Mouse (Mus musculus) stomach, postnatal 0 days (tissue): ENCODE measurements at regions not wholly inside any gene's neighbourhood (a gene's known extent, or its start where the extent isn't known, plus 50 kb on each side); places are given as distances from the start of the nearest gene placed in this dataset.
A peak's percentile ranks its signal among the peaks of the same experiment; 100 is the strongest.

Experiments used
- ATAC-seq: fragments of 200-750 bp; cut with Nextera tagmentation; 2 replicates; pipeline ENCODE4 v1.8.0; 2017; ENCODE audit not compliant: low FRiP score, low TSS enrichment
- DNase-seq: peaks from one replicate; pipeline ENCODE4 v3.0.0-alpha.2; 2016; ENCODE audit warnings: low spot score
- H3K27ac ChIP-seq: fragments of 300-500 bp; sonication (generic); replicated peaks from 2 replicates; pipeline ENCODE4 v1.5.1; 2014; ENCODE audit warnings: mild to moderate bottlenecking, control low read depth
- H3K27me3 ChIP-seq: fragments of 300-500 bp; sonication (generic); 2 replicates; pipeline ENCODE4 v1.6.1; 2014; ENCODE audit warnings: low read length; ENCODE audit not compliant: control insufficient read depth, insufficient read depth
- H3K36me3 ChIP-seq: fragments of 300-500 bp; sonication (generic); 2 replicates; pipeline ENCODE4 v1.6.1; 2014; ENCODE audit warnings: low read length, mixed read lengths; ENCODE audit not compliant: control insufficient read depth, insufficient read depth
- H3K4me1 ChIP-seq: fragments of 300-500 bp; sonication (generic); replicated peaks from 2 replicates; pipeline ENCODE4 v1.6.1; 2014; ENCODE audit warnings: antibody characterized with exemption; ENCODE audit not compliant: control insufficient read depth, insufficient read depth
- H3K4me2 ChIP-seq: fragments of 300-500 bp; sonication (generic); replicated peaks from 2 replicates; pipeline ENCODE4 v1.6.1; 2014; ENCODE audit warnings: low read depth, mild to moderate bottlenecking, control low read depth, moderate library complexity
- H3K4me3 ChIP-seq: fragments of 300-500 bp; sonication (generic); 2 replicates; pipeline ENCODE4 v1.5.1; 2014; ENCODE audit warnings: low read depth, low read length, control low read depth
- H3K9ac ChIP-seq: fragments of 300-500 bp; sonication (generic); 2 replicates; pipeline ENCODE4 v1.6.1; 2014; ENCODE audit warnings: mild to moderate bottlenecking, low read length, control low read depth, mixed read lengths
- H3K9me3 ChIP-seq: fragments of 300-500 bp; sonication (generic); 2 replicates; pipeline ENCODE4 v1.6.1; 2016; ENCODE audit warnings: low read length; ENCODE audit not compliant: control insufficient read depth
- CTCF ChIP-seq: IDR thresholded peaks from 2 replicates; pipeline ENCODE4 v1.5.1; 2016; ENCODE audit warnings: antibody characterized with exemption, low read depth, mild to moderate bottlenecking, moderate library complexity
- EP300 ChIP-seq: optimal IDR thresholded peaks from 2 replicates; pipeline ENCODE3; 2016; ENCODE audit warnings: antibody characterized with exemption
- WGBS: fragments of 180-500 bp; shearing (Covaris S2); extraction: QIAGEN DNeasy Blood & Tissue Kit; methylation state at CpG from one replicate; pipeline ENCODE4 v1.1.7; 2014; 5-methylcytosine and 5-hydroxymethylcytosine counted together

GRCm38 (mm10) chr8:128107041-128107440, 251.4 kb upstream of the Nrp1 start:
- TF ChIP-seq CTCF (no peak), EP300 (no peak)
- no peak overlapping the region for H3K9ac ChIP-seq
- no peak overlapping the region for H3K27ac ChIP-seq
- no peak overlapping the region for H3K4me3 ChIP-seq
- no peaks in the 10 kb centered on the region for H3K36me3 ChIP-seq
- 80% methylated on average over 7 of the region's 7 CpGs for WGBS
- DNase-seq (no peak), ATAC-seq (no peak)
- no peaks in the 10 kb centered on the region for H3K9me3 ChIP-seq
- H3K4me2 ChIP-seq = no peak overlapping the region
- H3K4me1 ChIP-seq = no peaks in the 10 kb centered on the region
- no peaks in the 10 kb centered on the region for H3K27me3 ChIP-seq

- H3K9me3 ChIP-seq = no peaks in the 10 kb centered on the region
- H3K27ac ChIP-seq = no peak overlapping the region
- ATAC-seq (no peak), DNase-seq (no peak)
- H3K4me2 ChIP-seq = no peak overlapping the region
- no peak overlapping the region for H3K4me3 ChIP-seq
- no peak overlapping the region for H3K9ac ChIP-seq
- H3K36me3 ChIP-seq = no peaks in the 10 kb centered on the region
- TF ChIP-seq EP300 = no peak
- no peak for TF ChIP-seq CTCF
- H3K4me1 ChIP-seq = no peaks in the 10 kb centered on the region
- H3K27me3 ChIP-seq = no peaks in the 10 kb centered on the region
- 73% methylated on average over 3 of the region's 3 CpGs for WGBS
These were observed 249.4 kb upstream of the Nrp1 start for GRCm38 (mm10) chr8:128109036-128109435.

- H3K36me3 ChIP-seq = no peaks in the 10 kb centered on the region
- no peaks in the 10 kb centered on the region for H3K4me1 ChIP-seq
- no peaks in the 10 kb centered on the region for H3K9me3 ChIP-seq
- no peak overlapping the region for H3K27ac ChIP-seq
- no peaks in the 10 kb centered on the region for H3K27me3 ChIP-seq
- TF ChIP-seq EP300 (no peak), CTCF (no peak)
- H3K4me3 ChIP-seq = no peak overlapping the region
- WGBS = 83% methylated on average over 3 of the region's 3 CpGs
- no peak for DNase-seq
- ATAC-seq = no peak
- no peak overlapping the region for H3K9ac ChIP-seq
- no peak overlapping the region for H3K4me2 ChIP-seq
These were observed 247.3 kb upstream of the Nrp1 start for GRCm38 (mm10) chr8:128111132-128111531.

- WGBS = 35% methylated on average over 1 of the region's 1 CpGs
- no peaks in the 10 kb centered on the region for H3K27me3 ChIP-seq
- H3K9ac ChIP-seq = no peak overlapping the region
- TF ChIP-seq EP300 (no peak), CTCF (no peak)
- DNase-seq (no peak), ATAC-seq (peak; percentile 69; the same call in 1 of the 2 replicates)
- no peaks in the 10 kb centered on the region for H3K4me1 ChIP-seq
- no peak overlapping the region for H3K27ac ChIP-seq
- no peak overlapping the region for H3K4me3 ChIP-seq
- no peaks in the 10 kb centered on the region for H3K36me3 ChIP-seq
- H3K4me2 ChIP-seq = no peak overlapping the region
- no peaks in the 10 kb centered on the region for H3K9me3 ChIP-seq
These were observed 245.3 kb upstream of the Nrp1 start for GRCm38 (mm10) chr8:128113116-128113515.

DNA sequence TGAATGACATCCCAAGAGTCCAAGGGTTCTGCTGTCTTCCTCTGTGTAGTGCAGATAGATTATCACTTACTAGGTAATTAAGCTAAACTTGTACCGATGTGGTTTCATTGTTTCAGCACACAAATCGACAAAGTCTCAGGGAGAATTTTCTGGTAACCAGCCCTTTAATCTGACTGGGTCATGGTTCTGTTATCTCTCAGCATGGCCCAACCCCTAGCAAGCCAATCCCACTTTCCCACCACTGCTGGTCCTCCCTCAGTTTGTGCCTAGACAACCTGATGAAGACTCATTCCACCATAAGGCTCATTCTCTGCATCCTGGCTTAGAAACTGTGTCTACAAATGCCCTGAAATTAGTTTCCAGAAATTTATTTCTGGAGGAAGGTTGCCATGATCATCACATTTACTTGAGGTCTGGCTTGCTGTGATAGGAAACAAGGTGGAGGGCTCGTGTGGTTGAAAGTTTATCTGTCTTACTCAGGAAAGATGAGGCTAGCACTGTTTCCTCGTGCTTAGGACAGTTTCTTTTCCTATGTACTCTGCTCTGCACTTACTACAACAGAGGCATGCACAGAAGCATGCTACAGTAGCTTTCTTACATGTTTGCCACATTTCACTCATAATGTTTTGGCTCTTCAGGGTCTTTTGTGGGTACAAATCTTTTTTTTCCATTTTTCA, 217.0 kb upstream of the Nrp1 start:
- no peaks in the 10 kb centered on the region for H3K4me1 ChIP-seq
- no peak for TF ChIP-seq EP300
- TF ChIP-seq CTCF = no peak
- ATAC-seq (no peak), DNase-seq (no peak)
- H3K27ac ChIP-seq = no peak overlapping the region
- WGBS = 81% methylated on average over 4 of the region's 4 CpGs
- H3K9ac ChIP-seq = no peak overlapping the region
- H3K36me3 ChIP-seq = no peaks in the 10 kb centered on the region
- H3K9me3 ChIP-seq = no peaks in the 10 kb centered on the region
- no peak overlapping the region for H3K4me3 ChIP-seq
- no peak overlapping the region for H3K4me2 ChIP-seq
- no peaks in the 10 kb centered on the region for H3K27me3 ChIP-seq

DNA sequence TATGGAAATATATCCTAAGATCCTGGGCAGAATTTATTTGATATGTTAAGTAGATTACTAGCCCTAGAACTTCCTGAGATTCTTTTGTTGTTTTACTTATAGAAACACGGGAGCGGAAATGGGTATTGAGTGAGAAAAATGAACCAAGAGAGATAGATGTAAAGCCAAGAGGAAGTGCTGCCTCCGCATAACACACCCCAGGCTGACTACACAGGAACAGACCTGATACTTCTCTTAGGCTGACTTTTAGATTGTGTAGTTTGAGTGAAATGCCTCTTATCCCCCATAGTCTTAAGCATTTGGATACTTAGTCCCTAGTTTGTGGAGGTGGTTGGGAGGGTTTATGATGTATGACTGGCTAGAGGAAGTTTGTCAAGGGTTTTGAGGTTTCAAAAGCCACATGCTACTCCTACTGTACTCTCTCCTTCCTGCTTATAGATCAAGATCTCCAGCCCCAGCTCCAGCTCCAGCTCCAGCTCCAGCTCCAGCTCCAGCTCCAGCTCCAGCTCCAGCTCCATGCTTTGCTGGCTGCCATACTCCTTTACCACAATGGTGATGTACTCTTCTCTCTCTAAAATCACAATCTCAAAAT, 210.0 kb upstream of the Nrp1 start:
- TF ChIP-seq CTCF (no peak), EP300 (no peak)
- Histone ChIP-seq H3K27ac (no peak overlapping the region), H3K4me3 (no peak overlapping the region), H3K9me3 (no peaks in the 10 kb centered on the region), H3K9ac (no peak overlapping the region), H3K4me2 (no peak overlapping the region), H3K27me3 (no peaks in the 10 kb centered on the region), H3K4me1 (no peaks in the 10 kb centered on the region), H3K36me3 (no peaks in the 10 kb centered on the region)
- DNase-seq = no peak
- WGBS = 72% methylated on average over 3 of the region's 3 CpGs
- no peak for ATAC-seq
